Mouse (Mus musculus): Measurements from ENCODE around the gene Dlgap4.

GRCm38 (mm10) chr2:156809579-156809978 lies 196.1 kb downstream of the Dlgap4 start:
- TF ChIP-seq GATA1 (IDR thresholded peaks at IDR 0.05; ENCODE audit: borderline replicate concordance, low read length), result no peak
- no peak for TF ChIP-seq FLI1 (IDR thresholded peaks at IDR 0.05; ENCODE audit: low read length)
